Mouse (Mus musculus) embryo, embryonic 9.5 days (tissue): ENCODE measurements around the gene Ap3b2.
"Not testable (repeated sequence)": the region's sequence is repeated elsewhere in the genome, so short reads cannot be mapped to it uniquely, and the experiment has no call there.

Experiments
- DNase-seq: peaks from one replicate; pipeline ENCODE4 v3.0.0-alpha.2; 2017; ENCODE audit errors: extremely low spot score

Gene Ap3b2

GRCm38 (mm10) chr7:81493331-81494021 lies at the start of gene Ap3b2:
Gene Ap3b2, minus strand, starts transcription at chr7:81493925.
- peak; percentile 77 for DNase-seq

- DNase-seq: no peak
Observed at GRCm38 (mm10) chr7:81542934-81543333, 49.2 kb upstream of the Ap3b2 start.

- no peak for DNase-seq
Observed at GRCm38 (mm10) chr7:81541924-81542524, 48.3 kb upstream of the Ap3b2 start.

GRCm38 (mm10) chr7:81540999-81541398 lies 47.3 kb upstream of the Ap3b2 start:
- no peak for DNase-seq

DNA sequence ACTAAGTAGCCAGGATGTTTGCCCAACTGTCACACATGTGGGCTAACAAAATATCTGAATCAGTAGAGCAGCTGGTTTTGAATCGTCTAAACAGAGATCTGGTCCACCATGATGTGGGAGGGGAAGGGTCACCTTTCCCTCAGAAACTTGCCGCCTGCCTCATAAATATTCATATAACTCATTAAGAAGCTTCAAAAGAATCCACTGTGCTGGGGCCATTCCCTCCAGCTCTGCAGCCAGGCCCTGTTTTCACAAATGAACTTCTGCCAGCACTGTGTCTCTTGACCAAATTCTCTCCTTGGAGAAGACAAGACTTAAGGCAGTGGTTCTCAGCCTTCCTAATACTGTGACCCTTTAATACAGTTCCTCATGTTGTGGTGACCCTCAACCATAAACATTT lies 45.8 kb upstream of the Ap3b2 start:
- no peak for DNase-seq

DNA sequence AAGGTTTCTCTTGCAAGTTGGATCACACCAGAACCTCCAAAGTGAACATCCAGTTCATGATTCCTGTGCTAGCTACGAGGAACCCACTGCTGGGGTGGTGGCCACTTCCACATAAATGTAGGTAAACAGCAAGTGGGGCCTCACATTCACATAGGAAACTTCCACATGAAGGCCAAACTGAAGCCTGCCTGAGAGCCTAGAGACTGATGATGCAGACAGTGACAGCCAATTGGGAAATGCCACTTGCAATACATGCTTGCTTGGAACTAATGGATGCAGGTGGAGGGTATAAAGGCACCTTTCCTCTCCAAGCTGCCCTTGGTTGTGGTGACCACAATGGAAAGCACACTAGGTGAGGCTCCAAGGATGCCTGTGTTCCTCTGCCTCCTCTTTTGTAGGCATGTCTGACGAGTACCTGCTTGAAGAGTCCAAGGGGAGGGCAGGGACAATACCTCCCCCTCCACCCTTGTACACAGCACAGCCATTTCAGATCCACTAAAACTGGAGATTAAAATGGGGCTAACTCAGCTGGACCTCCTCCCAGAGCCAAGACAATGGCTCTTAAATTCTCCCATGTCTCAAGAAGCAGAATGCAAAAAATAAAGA lies 44.4 kb upstream of the Ap3b2 start:
- no peak for DNase-seq

GRCm38 (mm10) chr7:81536478-81536877 lies 42.8 kb upstream of the Ap3b2 start:
- no peak for DNase-seq

DNA sequence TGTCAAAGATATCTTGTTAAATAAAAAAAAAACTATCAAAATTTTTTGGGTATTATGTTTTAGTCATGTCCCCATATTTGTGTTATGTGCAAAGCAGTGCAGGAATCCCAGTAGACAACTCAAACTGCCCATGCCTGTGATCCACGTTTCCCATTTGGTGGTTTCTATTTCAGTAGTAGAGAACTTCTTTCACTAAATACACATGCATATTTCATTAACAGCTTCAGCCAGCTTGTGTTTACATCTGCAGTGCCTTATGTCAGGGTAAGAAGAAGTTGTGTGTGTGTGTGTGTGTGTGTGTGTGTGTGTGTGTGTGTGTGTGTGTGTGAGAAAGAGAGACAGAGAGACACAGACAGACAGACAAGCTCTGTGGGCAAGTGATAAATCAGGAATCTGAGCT lies 37.7 kb upstream of the Ap3b2 start:
- DNase-seq: no peak

- no peak for DNase-seq
Observed at GRCm38 (mm10) chr7:81528918-81529317, 35.2 kb upstream of the Ap3b2 start.

DNA sequence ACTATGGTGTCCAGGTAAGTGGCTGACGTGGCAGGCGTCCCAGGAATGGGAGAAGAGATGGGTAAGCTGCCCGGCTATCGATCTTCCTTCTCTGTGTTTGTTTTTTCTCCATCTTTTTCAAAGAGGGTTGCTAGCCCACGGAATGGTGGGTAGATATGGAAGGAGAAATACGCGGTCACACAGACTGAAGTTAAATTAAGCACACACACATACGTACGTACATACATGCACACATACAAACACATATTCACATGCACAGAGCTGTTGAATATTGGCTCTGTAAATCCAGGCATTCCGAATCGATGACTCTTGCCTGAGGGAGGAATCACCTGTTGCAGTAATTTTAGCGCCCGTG lies 29.9 kb upstream of the Ap3b2 start:
- DNase-seq: no peak

DNA sequence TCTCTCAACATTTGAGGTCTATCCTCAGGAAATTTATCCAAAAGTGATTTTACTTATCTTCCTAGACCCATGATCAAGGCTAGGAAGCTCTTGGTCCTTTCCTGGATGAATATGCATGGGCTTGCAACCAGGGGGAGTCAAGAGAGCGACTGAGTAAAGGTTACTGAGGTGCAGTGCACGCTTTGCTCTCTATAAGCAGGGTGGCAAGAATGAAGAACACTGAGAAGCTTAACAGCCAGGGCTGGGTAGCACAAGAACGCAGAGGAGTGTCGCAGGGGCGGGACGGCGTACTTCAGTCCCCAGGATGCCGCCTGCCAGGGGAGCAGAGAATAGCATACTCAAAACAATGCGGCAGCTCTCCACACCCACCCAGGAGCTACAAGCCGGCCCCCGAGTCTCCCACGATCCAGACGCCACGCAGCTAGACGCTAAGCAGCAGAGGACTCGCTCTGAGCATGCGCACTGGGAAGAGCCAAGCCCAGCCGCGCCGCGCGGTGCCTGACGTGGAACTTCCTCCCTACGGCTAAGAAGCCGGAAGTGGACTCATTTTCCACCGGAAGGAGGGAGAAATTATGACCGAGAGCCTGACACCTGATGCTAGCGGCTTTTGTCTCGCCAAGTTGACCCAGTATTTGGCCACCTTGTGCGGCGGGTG lies 29.4 kb upstream of the Ap3b2 start:
- peak; percentile 94 for DNase-seq

GRCm38 (mm10) chr7:81516154-81517030 lies 22.7 kb upstream of the Ap3b2 start:
- no peak for DNase-seq

- no peak for DNase-seq
Observed at GRCm38 (mm10) chr7:81514906-81515590, 21.3 kb upstream of the Ap3b2 start.

DNA sequence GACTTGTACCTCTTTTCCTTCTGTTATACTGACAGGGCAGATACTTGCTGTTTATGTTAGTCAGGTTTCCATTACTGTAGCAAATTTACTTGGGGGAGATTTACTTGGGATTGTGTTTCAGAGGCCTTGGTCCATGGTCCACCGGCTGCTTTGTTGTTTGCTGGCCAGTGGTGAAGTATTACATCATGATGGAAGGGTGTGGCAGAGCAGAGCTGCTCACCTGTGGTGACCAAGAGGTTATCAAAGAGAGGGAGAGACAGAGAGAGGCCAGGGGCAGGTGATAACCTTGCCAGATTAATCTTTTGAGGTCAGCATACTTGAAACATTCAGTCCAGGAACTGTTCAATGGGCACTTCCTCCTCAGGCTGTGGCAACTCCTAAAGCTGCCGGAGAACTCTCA lies 7.3 kb upstream of the Ap3b2 start:
- no peak for DNase-seq

- no peak for DNase-seq
Observed at GRCm38 (mm10) chr7:81498181-81498580, 4.5 kb upstream of the Ap3b2 start, which contains the start of gene BC048679. Gene BC048679, minus strand, starts transcription at chr7:81498281.

DNA sequence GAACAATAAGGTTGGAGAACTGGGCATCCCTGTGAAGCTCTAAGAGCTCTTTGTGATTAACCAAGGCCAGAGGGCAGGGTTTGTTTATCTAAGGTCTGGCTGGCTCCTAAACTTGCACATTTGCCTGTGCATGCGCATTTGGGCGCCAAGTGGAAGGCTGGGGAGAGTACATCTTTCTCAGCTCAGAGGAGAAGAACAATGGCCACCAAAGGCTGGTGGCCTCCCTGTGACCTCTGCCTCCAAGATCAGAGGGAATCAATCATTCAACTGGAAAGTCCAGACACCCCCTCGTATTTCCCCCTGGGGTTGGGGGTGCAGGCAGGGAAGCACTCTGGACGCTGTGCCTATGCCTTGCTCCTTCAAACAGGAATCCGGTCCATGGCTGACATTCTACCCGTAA lies 3.4 kb upstream of the Ap3b2 start:
- peak; percentile 54 for DNase-seq

DNA sequence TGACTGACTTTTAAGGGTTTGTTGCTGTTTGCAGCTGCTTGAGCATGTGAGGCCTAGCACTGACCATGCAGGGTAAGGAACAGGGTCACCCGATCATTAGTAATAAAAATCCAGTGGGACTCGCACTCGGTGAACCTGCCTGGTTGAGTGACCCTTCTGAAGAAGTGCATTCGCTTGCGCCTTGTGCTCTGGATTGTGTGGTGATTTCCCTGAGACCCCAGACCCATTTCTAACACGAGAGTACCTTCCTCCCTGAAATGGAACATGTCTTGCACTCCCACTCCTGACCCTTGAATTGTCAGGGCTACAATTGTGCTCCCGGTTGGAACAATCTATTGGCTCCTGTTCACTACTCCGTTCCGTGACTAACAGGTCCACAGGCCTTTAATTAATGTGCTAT lies 1.1 kb downstream of the Ap3b2 start:
- DNase-seq: no peak

GRCm38 (mm10) chr7:81489649-81490048 lies 4.1 kb downstream of the Ap3b2 start:
- peak; percentile 50 for DNase-seq

DNA sequence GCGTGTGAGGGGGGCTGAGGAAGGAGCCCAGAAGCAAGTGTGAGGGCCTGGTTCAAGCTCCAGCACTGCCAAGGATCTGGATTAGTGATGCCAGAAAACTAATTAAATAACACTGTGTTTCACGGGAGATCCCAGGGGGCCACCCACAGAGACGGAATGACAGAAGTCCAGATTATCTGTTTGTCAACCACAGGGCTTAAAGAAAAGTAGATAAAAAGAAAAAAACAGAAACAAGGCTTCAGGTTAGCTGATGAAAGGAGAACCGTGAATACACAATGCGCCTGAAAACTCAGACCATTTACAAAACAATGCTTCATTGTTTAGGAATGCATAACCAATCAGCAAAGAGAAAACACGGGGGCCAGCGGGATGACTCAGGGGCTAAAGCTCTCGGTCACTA lies 12.9 kb downstream of the Ap3b2 start:
- no peak for DNase-seq

GRCm38 (mm10) chr7:81479531-81480090 lies 14.1 kb downstream of the Ap3b2 start:
- DNase-seq: no peak

DNA sequence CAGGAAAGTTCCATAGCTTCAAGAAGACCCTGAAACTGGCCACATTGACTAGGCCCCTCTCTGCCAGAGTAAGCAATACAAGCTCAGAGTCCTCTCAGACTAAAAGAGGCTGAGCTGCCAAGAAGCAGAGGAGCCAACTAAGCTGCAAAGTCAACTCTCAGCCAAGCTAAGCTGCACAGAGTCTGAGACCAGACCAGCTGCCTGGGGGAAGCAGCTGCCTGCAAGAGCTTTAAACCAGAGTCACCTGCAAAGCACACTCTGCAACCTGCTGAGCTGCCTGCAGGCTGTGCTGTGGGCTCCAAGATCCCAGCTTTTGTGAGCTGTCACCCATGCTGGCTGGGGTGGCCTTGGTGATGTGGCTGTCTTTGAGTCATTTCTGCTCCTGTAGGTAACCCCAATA lies 15.5 kb downstream of the Ap3b2 start:
- not testable (repeated sequence) for DNase-seq
